Mouse (Mus musculus): ENCODE results near the gene Scg2. TPM values are rescaled to one million over a fixed set of nuclear protein-coding genes. Genes with fewer than 3 reads are reported as not detected.

Scg2 gene
- polyA plus RNA-seq, 2 experiments, result 0.74 to 1.5 TPM

- no peak for TF ChIP-seq POLR2A (IDR thresholded peaks at IDR 0.05; ENCODE audit: borderline replicate concordance, extremely low read depth, insufficient read depth, insufficient read length)
- Histone ChIP-seq H3K27ac (replicated peaks; ENCODE audit: low read depth, low read length) (no peak overlapping the region), H3K4me3 (replicated peaks; ENCODE audit: low read length) (no peak overlapping the region), H3K27me3 (ENCODE audit: control insufficient read depth, insufficient read depth, low read length) (no peaks in the 10 kb centered on the region), H3K4me1 (ENCODE audit: control insufficient read depth, insufficient read depth, low read length) (no peaks in the 10 kb centered on the region), H3K4me2 (replicated peaks; ENCODE audit: low read depth, low read length, severe bottlenecking) (no peak overlapping the region), H3K9me3 (ENCODE audit: control insufficient read depth, low read length) (no peaks in the 10 kb centered on the region), H3K9ac (ENCODE audit: low read depth, low read length, severe bottlenecking) (no peak overlapping the region), H3K36me3 (ENCODE audit: control insufficient read depth, insufficient read depth, low read length) (no peaks in the 10 kb centered on the region)
- no peak for ATAC-seq (ENCODE audit: low FRiP score, low read depth)
- no peak for DNase-seq (ENCODE audit: low spot score)
- WGBS, result 32% methylated on average over 5 of the region's 5 CpGs
Observed at GRCm38 (mm10) chr1:79458558-79458957, 18.6 kb upstream of the Scg2 start.

GRCm38 (mm10) chr1:79454164-79454563 lies 14.2 kb upstream of the Scg2 start:
- H3K27ac ChIP-seq (replicated peaks; ENCODE audit: low read depth, low read length), result no peak overlapping the region
- DNase-seq (ENCODE audit: low spot score) (no peak), ATAC-seq (ENCODE audit: low FRiP score, low read depth) (no peak)
- no peaks in the 10 kb centered on the region for H3K4me1 ChIP-seq (ENCODE audit: control insufficient read depth, insufficient read depth, low read length)
- no peaks in the 10 kb centered on the region; the same call in 1 of the 2 replicates for H3K27me3 ChIP-seq (ENCODE audit: control insufficient read depth, insufficient read depth, low read length)
- no peaks in the 10 kb centered on the region for H3K36me3 ChIP-seq (ENCODE audit: control insufficient read depth, insufficient read depth, low read length)
- 35% methylated on average over 4 of the region's 4 CpGs for WGBS
- no peak overlapping the region for H3K9ac ChIP-seq (ENCODE audit: low read depth, low read length, severe bottlenecking)
- H3K4me2 ChIP-seq (replicated peaks; ENCODE audit: low read depth, low read length, severe bottlenecking), result no peak overlapping the region
- no peak for TF ChIP-seq POLR2A (IDR thresholded peaks at IDR 0.05; ENCODE audit: borderline replicate concordance, extremely low read depth, insufficient read depth, insufficient read length)
- no peaks in the 10 kb centered on the region for H3K9me3 ChIP-seq (ENCODE audit: control insufficient read depth, low read length)
- no peak overlapping the region for H3K4me3 ChIP-seq (replicated peaks; ENCODE audit: low read length)

- TF ChIP-seq POLR2A (IDR thresholded peaks at IDR 0.05; ENCODE audit: borderline replicate concordance, extremely low read depth, insufficient read depth, insufficient read length), result no peak
- H3K27me3 ChIP-seq (ENCODE audit: control insufficient read depth, insufficient read depth, low read length), result no peaks in the 10 kb centered on the region; the same call in 1 of the 2 replicates
- ATAC-seq (ENCODE audit: low FRiP score, low read depth), result no peak
- no peak overlapping the region for H3K4me2 ChIP-seq (replicated peaks; ENCODE audit: low read depth, low read length, severe bottlenecking)
- H3K4me3 ChIP-seq (replicated peaks; ENCODE audit: low read length), result no peak overlapping the region
- 84% methylated on average over 1 of the region's 1 CpGs for WGBS
- no peaks in the 10 kb centered on the region for H3K36me3 ChIP-seq (ENCODE audit: control insufficient read depth, insufficient read depth, low read length)
- no peaks in the 10 kb centered on the region for H3K4me1 ChIP-seq (ENCODE audit: control insufficient read depth, insufficient read depth, low read length)
- H3K9me3 ChIP-seq (ENCODE audit: control insufficient read depth, low read length), result no peaks in the 10 kb centered on the region
- H3K9ac ChIP-seq (ENCODE audit: low read depth, low read length, severe bottlenecking), result no peak overlapping the region
- H3K27ac ChIP-seq (replicated peaks; ENCODE audit: low read depth, low read length), result no peak overlapping the region
- no peak for DNase-seq (ENCODE audit: low spot score)
Observed at GRCm38 (mm10) chr1:79452339-79452738, 12.4 kb upstream of the Scg2 start.

- DNase-seq (ENCODE audit: low spot score), result no peak
- H3K27ac ChIP-seq (replicated peaks; ENCODE audit: low read depth, low read length), result no peak overlapping the region
- H3K4me2 ChIP-seq (replicated peaks; ENCODE audit: low read depth, low read length, severe bottlenecking), result 0 out of 2 replicates have a peak overlapping the region, but pooled peaks have one; percentile 7
- H3K4me3 ChIP-seq (replicated peaks; ENCODE audit: low read length), result no peak overlapping the region
- WGBS, result 23% methylated on average over 20 of the region's 20 CpGs
- no peaks in the 10 kb centered on the region for H3K36me3 ChIP-seq (ENCODE audit: control insufficient read depth, insufficient read depth, low read length)
- H3K27me3 ChIP-seq (ENCODE audit: control insufficient read depth, insufficient read depth, low read length), result no peaks in the 10 kb centered on the region; the same call in 1 of the 2 replicates
- no peak overlapping the region for H3K9ac ChIP-seq (ENCODE audit: low read depth, low read length, severe bottlenecking)
- no peak for TF ChIP-seq POLR2A (IDR thresholded peaks at IDR 0.05; ENCODE audit: borderline replicate concordance, extremely low read depth, insufficient read depth, insufficient read length)
- no peaks in the 10 kb centered on the region for H3K4me1 ChIP-seq (ENCODE audit: control insufficient read depth, insufficient read depth, low read length)
- H3K9me3 ChIP-seq (ENCODE audit: control insufficient read depth, low read length), result no peaks in the 10 kb centered on the region
- ATAC-seq (ENCODE audit: low FRiP score, low read depth), result no peak
Observed at GRCm38 (mm10) chr1:79450343-79451021, 10.6 kb upstream of the Scg2 start.

- no peak for TF ChIP-seq POLR2A (IDR thresholded peaks at IDR 0.05; ENCODE audit: borderline replicate concordance, extremely low read depth, insufficient read depth, insufficient read length)
- 0 out of 2 replicates have a peak overlapping the region, but pooled peaks have one; percentile 7 for H3K4me2 ChIP-seq (replicated peaks; ENCODE audit: low read depth, low read length, severe bottlenecking)
- no peak overlapping the region for H3K9ac ChIP-seq (ENCODE audit: low read depth, low read length, severe bottlenecking)
- H3K9me3 ChIP-seq (ENCODE audit: control insufficient read depth, low read length), result no peaks in the 10 kb centered on the region
- no peaks in the 10 kb centered on the region for H3K4me1 ChIP-seq (ENCODE audit: control insufficient read depth, insufficient read depth, low read length)
- no peaks in the 10 kb centered on the region; the same call in 1 of the 2 replicates for H3K27me3 ChIP-seq (ENCODE audit: control insufficient read depth, insufficient read depth, low read length)
- no peak overlapping the region for H3K4me3 ChIP-seq (replicated peaks; ENCODE audit: low read length)
- H3K36me3 ChIP-seq (ENCODE audit: control insufficient read depth, insufficient read depth, low read length), result no peaks in the 10 kb centered on the region
- ATAC-seq (ENCODE audit: low FRiP score, low read depth) (no peak), DNase-seq (ENCODE audit: low spot score) (no peak)
- H3K27ac ChIP-seq (replicated peaks; ENCODE audit: low read depth, low read length), result no peak overlapping the region
- WGBS, result 18% methylated on average over 6 of the region's 6 CpGs
Observed at GRCm38 (mm10) chr1:79449943-79450342, 10.0 kb upstream of the Scg2 start.

Data from limb, embryonic 14.5 days (tissue).